Mouse (Mus musculus): ENCODE measurements around the gene Zap70. TPM values are rescaled to one million over a fixed set of nuclear protein-coding genes. Genes with fewer than 3 reads are reported as not detected.

Zap70 gene
- polyA plus RNA-seq (2012; ENCODE audit: insufficient read depth, insufficient read length, low replicate concordance, missing spikeins), result not detected in 2 replicates

- Histone ChIP-seq H3K27ac (ENCODE audit: insufficient read depth, low read depth, low read length) (no peak within 1 kb of the TSS), H3K4me3 (ENCODE audit: insufficient read depth, low read depth, low read length) (no peak within 1 kb of the TSS; the same call in 1 of the 2 replicates), H3K4me1 (ENCODE audit: control insufficient read depth, insufficient read depth, low read length) (peaks cover 1% of the 10 kb centered on the region; the same call in 1 of the 2 replicates)
- TF ChIP-seq CTCF (IDR thresholded peaks at IDR 0.05; ENCODE audit: insufficient read depth, low read depth, low read length) (no peak), POLR2A (IDR thresholded peaks at IDR 0.05; ENCODE audit: insufficient read depth, low read depth, low read length) (no peak)
- WGBS, result 84% methylated on average over 11 of the region's 11 CpGs
Measured at GRCm38 (mm10) chr1:36761568-36761967, at the start of gene Zap70. Gene Zap70, plus strand, starts transcription at chr1:36761798.

GRCm38 (mm10) chr1:36714311-36714710, 47.3 kb upstream of the Zap70 start, which contains the start of gene Actr1b:
Gene Actr1b, minus strand, starts transcription at chr1:36714422.
- 85% methylated on average over 5 of the region's 5 CpGs for WGBS
- TF ChIP-seq CTCF (IDR thresholded peaks at IDR 0.05; ENCODE audit: insufficient read depth, low read depth, low read length), result no peak
- TF ChIP-seq POLR2A (IDR thresholded peaks at IDR 0.05; ENCODE audit: insufficient read depth, low read depth, low read length), result no peak
- Histone ChIP-seq H3K4me1 (ENCODE audit: control insufficient read depth, insufficient read depth, low read length) (no peaks in the 10 kb centered on the region), H3K27ac (ENCODE audit: insufficient read depth, low read depth, low read length) (no peak within 1 kb of the TSS), H3K4me3 (ENCODE audit: insufficient read depth, low read depth, low read length) (no peak within 1 kb of the TSS)

- Histone ChIP-seq H3K4me1 (ENCODE audit: control insufficient read depth, insufficient read depth, low read length) (no peaks in the 10 kb centered on the region), H3K4me3 (ENCODE audit: insufficient read depth, low read depth, low read length) (no peak overlapping the region), H3K27ac (ENCODE audit: insufficient read depth, low read depth, low read length) (no peak overlapping the region)
- TF ChIP-seq CTCF (IDR thresholded peaks at IDR 0.05; ENCODE audit: insufficient read depth, low read depth, low read length) (no peak), POLR2A (IDR thresholded peaks at IDR 0.05; ENCODE audit: insufficient read depth, low read depth, low read length) (no peak)
- 85% methylated on average over 1 of the region's 1 CpGs for WGBS
Measured at GRCm38 (mm10) chr1:36718786-36719185, 42.8 kb upstream of the Zap70 start.

- H3K4me3 ChIP-seq (ENCODE audit: insufficient read depth, low read depth, low read length), result no peak overlapping the region
- H3K27ac ChIP-seq (ENCODE audit: insufficient read depth, low read depth, low read length), result no peak overlapping the region
- no peaks in the 10 kb centered on the region for H3K4me1 ChIP-seq (ENCODE audit: control insufficient read depth, insufficient read depth, low read length)
- no peak for TF ChIP-seq CTCF (IDR thresholded peaks at IDR 0.05; ENCODE audit: insufficient read depth, low read depth, low read length)
- TF ChIP-seq POLR2A (IDR thresholded peaks at IDR 0.05; ENCODE audit: insufficient read depth, low read depth, low read length), result no peak
- 72% methylated on average over 16 of the region's 16 CpGs for WGBS
Measured at GRCm38 (mm10) chr1:36723146-36724056, 38.2 kb upstream of the Zap70 start.

GRCm38 (mm10) chr1:36724057-36724431, 37.6 kb upstream of the Zap70 start:
- TF ChIP-seq CTCF (IDR thresholded peaks at IDR 0.05; ENCODE audit: insufficient read depth, low read depth, low read length), result no peak
- no peak for TF ChIP-seq POLR2A (IDR thresholded peaks at IDR 0.05; ENCODE audit: insufficient read depth, low read depth, low read length)
- no peaks in the 10 kb centered on the region for H3K4me1 ChIP-seq (ENCODE audit: control insufficient read depth, insufficient read depth, low read length)
- no peak overlapping the region for H3K27ac ChIP-seq (ENCODE audit: insufficient read depth, low read depth, low read length)
- H3K4me3 ChIP-seq (ENCODE audit: insufficient read depth, low read depth, low read length), result no peak overlapping the region
- 48% methylated on average over 4 of the region's 4 CpGs for WGBS

- H3K4me3 ChIP-seq (ENCODE audit: insufficient read depth, low read depth, low read length), result no peak overlapping the region
- TF ChIP-seq POLR2A (IDR thresholded peaks at IDR 0.05; ENCODE audit: insufficient read depth, low read depth, low read length) (no peak), CTCF (IDR thresholded peaks at IDR 0.05; ENCODE audit: insufficient read depth, low read depth, low read length) (no peak)
- no peaks in the 10 kb centered on the region for H3K4me1 ChIP-seq (ENCODE audit: control insufficient read depth, insufficient read depth, low read length)
- 12% methylated on average over 4 of the region's 4 CpGs for WGBS
- no peak overlapping the region for H3K27ac ChIP-seq (ENCODE audit: insufficient read depth, low read depth, low read length)
Measured at GRCm38 (mm10) chr1:36737300-36737699, 24.3 kb upstream of the Zap70 start.

- H3K4me3 ChIP-seq (ENCODE audit: insufficient read depth, low read depth, low read length), result no peak overlapping the region
- H3K27ac ChIP-seq (ENCODE audit: insufficient read depth, low read depth, low read length), result no peak overlapping the region
- TF ChIP-seq CTCF (IDR thresholded peaks at IDR 0.05; ENCODE audit: insufficient read depth, low read depth, low read length), result no peak
- no peak for TF ChIP-seq POLR2A (IDR thresholded peaks at IDR 0.05; ENCODE audit: insufficient read depth, low read depth, low read length)
- 60% methylated on average over 5 of the region's 5 CpGs for WGBS
- peaks cover 4% of the 10 kb centered on the region for H3K4me1 ChIP-seq (ENCODE audit: control insufficient read depth, insufficient read depth, low read length)
Measured at GRCm38 (mm10) chr1:36739231-36739630, 22.4 kb upstream of the Zap70 start.

GRCm38 (mm10) chr1:36743046-36743445, 18.6 kb upstream of the Zap70 start:
- Histone ChIP-seq H3K4me3 (ENCODE audit: insufficient read depth, low read depth, low read length) (no peak overlapping the region), H3K27ac (ENCODE audit: insufficient read depth, low read depth, low read length) (no peak overlapping the region), H3K4me1 (ENCODE audit: control insufficient read depth, insufficient read depth, low read length) (peaks cover 7% of the 10 kb centered on the region)
- 86% methylated on average over 9 of the region's 9 CpGs for WGBS
- TF ChIP-seq CTCF (IDR thresholded peaks at IDR 0.05; ENCODE audit: insufficient read depth, low read depth, low read length), result no peak

GRCm38 (mm10) chr1:36744268-36744944, 17.2 kb upstream of the Zap70 start:
- TF ChIP-seq CTCF (IDR thresholded peaks at IDR 0.05; ENCODE audit: insufficient read depth, low read depth, low read length), result peak; percentile 78
- TF ChIP-seq POLR2A (IDR thresholded peaks at IDR 0.05; ENCODE audit: insufficient read depth, low read depth, low read length), result no peak
- 19% methylated on average over 17 of the region's 17 CpGs for WGBS
- peaks cover 7% of the 10 kb centered on the region for H3K4me1 ChIP-seq (ENCODE audit: control insufficient read depth, insufficient read depth, low read length)
- H3K4me3 ChIP-seq (ENCODE audit: insufficient read depth, low read depth, low read length), result peak overlapping the region; percentile 34
- H3K27ac ChIP-seq (ENCODE audit: insufficient read depth, low read depth, low read length), result no peak overlapping the region
